Mouse (Mus musculus) ES-Bruce4 (cell line): ENCODE results near the gene Pofut2. TPM values are rescaled to one million over a fixed set of nuclear protein-coding genes. Genes with fewer than 3 reads are reported as not detected.

Experiments used
- H3K27ac ChIP-seq: 2 replicates; pipeline ENCODE4 v1.5.1; 2012; ENCODE audit warnings: low read length, inconsistent platforms; ENCODE audit not compliant: insufficient read depth
- H3K27me3 ChIP-seq: 2 replicates; pipeline ENCODE4 v1.6.1; 2012; ENCODE audit warnings: mild to moderate bottlenecking, low read length, inconsistent platforms; ENCODE audit not compliant: control insufficient read depth, poor library complexity, insufficient read depth, severe bottlenecking
- H3K36me3 ChIP-seq: 2 replicates; pipeline ENCODE4 v1.6.1; 2012; ENCODE audit warnings: inconsistent platforms, mild to moderate bottlenecking, low read length, moderate library complexity; ENCODE audit not compliant: control insufficient read depth, poor library complexity, insufficient read depth, severe bottlenecking
- H3K4me1 ChIP-seq: one replicate; pipeline ENCODE4 v1.8.1; 2011; ENCODE audit warnings: low read length; ENCODE audit not compliant: control insufficient read depth, insufficient read depth
- H3K4me3 ChIP-seq: 2 replicates; pipeline ENCODE4 v1.5.1; 2011; ENCODE audit warnings: low read depth, mild to moderate bottlenecking, low read length
- H3K9ac ChIP-seq: 2 replicates; pipeline ENCODE4 v1.6.1; 2012; ENCODE audit warnings: low read depth, mild to moderate bottlenecking, inconsistent platforms; ENCODE audit not compliant: poor library complexity, severe bottlenecking
- H3K9me3 ChIP-seq: replicated peaks from 2 replicates; pipeline ENCODE4 v1.6.1; 2012; ENCODE audit warnings: mild to moderate bottlenecking, low read length, inconsistent platforms; ENCODE audit not compliant: control insufficient read depth, poor library complexity, insufficient read depth, severe bottlenecking
- CTCF ChIP-seq: IDR thresholded peaks from one replicate; pipeline ENCODE4 v1.8.1; 2011; ENCODE audit warnings: low read depth, low read length
- EP300 ChIP-seq: IDR thresholded peaks from 2 replicates; pipeline ENCODE4 v1.6.1; 2011; ENCODE audit warnings: low read depth, low read length; ENCODE audit not compliant: insufficient read depth
- POLR2A ChIP-seq: IDR thresholded peaks from one replicate; pipeline ENCODE4 v1.8.1; 2011; ENCODE audit warnings: low read length; ENCODE audit not compliant: insufficient read depth
- polyA plus RNA-seq: library from polyadenylated mRNA; stranded (reverse); fragments of >200 nt; gene quantifications from 2 replicates; pipeline ENCODE4 v1.2.4, GENCODE M21; 2011; ENCODE audit warnings: low read depth; ENCODE audit not compliant: missing spikeins, insufficient read depth, insufficient read length

Gene Pofut2
- polyA plus RNA-seq, 1 experiment, result 30.5 TPM

GRCm38 (mm10) chr10:77244777-77245176 is 14.2 kb upstream of the Pofut2 start:
- H3K9me3 ChIP-seq, result no peaks in the 10 kb centered on the region
- TF ChIP-seq POLR2A, result no peak
- TF ChIP-seq EP300, result no peak
- TF ChIP-seq CTCF, result no peak

GRCm38 (mm10) chr10:77247048-77247447 is 12.0 kb upstream of the Pofut2 start:
- Histone ChIP-seq H3K36me3 (no peaks in the 10 kb centered on the region), H3K27me3 (no peaks in the 10 kb centered on the region), H3K9ac (no peak overlapping the region), H3K9me3 (no peaks in the 10 kb centered on the region), H3K4me3 (no peak overlapping the region), H3K27ac (no peak overlapping the region), H3K4me1 (peaks cover 11% of the 10 kb centered on the region)
- TF ChIP-seq CTCF, result no peak
- no peak for TF ChIP-seq POLR2A
- TF ChIP-seq EP300, result no peak

More at GRCm38 (mm10) chr10:77244777-77245176, 14.2 kb upstream of the Pofut2 start:
- Histone ChIP-seq H3K36me3 (no peaks in the 10 kb centered on the region), H3K4me1 (peaks cover 2% of the 10 kb centered on the region), H3K4me3 (no peak overlapping the region), H3K9ac (no peak overlapping the region), H3K27me3 (no peaks in the 10 kb centered on the region), H3K27ac (no peak overlapping the region)

- Histone ChIP-seq H3K9me3 (no peaks in the 10 kb centered on the region), H3K27me3 (no peaks in the 10 kb centered on the region), H3K27ac (no peak overlapping the region), H3K4me3 (no peak overlapping the region), H3K36me3 (no peaks in the 10 kb centered on the region), H3K4me1 (peaks cover 11% of the 10 kb centered on the region), H3K9ac (no peak overlapping the region)
- TF ChIP-seq CTCF, result no peak
- no peak for TF ChIP-seq POLR2A
- no peak for TF ChIP-seq EP300
Measured at GRCm38 (mm10) chr10:77247707-77248106, 11.3 kb upstream of the Pofut2 start.

- Histone ChIP-seq H3K4me3 (no peak overlapping the region), H3K9me3 (no peaks in the 10 kb centered on the region), H3K36me3 (no peaks in the 10 kb centered on the region), H3K9ac (no peak overlapping the region), H3K4me1 (peaks cover 9% of the 10 kb centered on the region), H3K27me3 (no peaks in the 10 kb centered on the region), H3K27ac (no peak overlapping the region)
- TF ChIP-seq EP300 (no peak), POLR2A (no peak), CTCF (no peak)
Measured at GRCm38 (mm10) chr10:77251223-77251783, 7.7 kb upstream of the Pofut2 start.

GRCm38 (mm10) chr10:77251784-77252539 is 7.1 kb upstream of the Pofut2 start:
- Histone ChIP-seq H3K36me3 (no peaks in the 10 kb centered on the region), H3K27me3 (no peaks in the 10 kb centered on the region), H3K27ac (no peak overlapping the region), H3K4me3 (no peak overlapping the region), H3K4me1 (peaks cover 9% of the 10 kb centered on the region), H3K9ac (no peak overlapping the region), H3K9me3 (no peaks in the 10 kb centered on the region)
- TF ChIP-seq POLR2A (no peak), EP300 (no peak), CTCF (no peak)

GRCm38 (mm10) chr10:77252790-77253189 is 6.2 kb upstream of the Pofut2 start:
- H3K4me1 ChIP-seq, result peaks cover 9% of the 10 kb centered on the region
- no peak overlapping the region for H3K9ac ChIP-seq
- H3K36me3 ChIP-seq, result no peaks in the 10 kb centered on the region
- TF ChIP-seq EP300 (no peak), CTCF (peak; percentile 82)
- H3K9me3 ChIP-seq, result no peaks in the 10 kb centered on the region
- H3K27ac ChIP-seq, result no peak overlapping the region
- no peak overlapping the region for H3K4me3 ChIP-seq
- no peaks in the 10 kb centered on the region for H3K27me3 ChIP-seq
